Mouse (Mus musculus) brain, adult 2 months (tissue): Measurements from ENCODE around the gene Crcp.

ENCODE experiments used
- DNase-seq: peaks from one replicate; pipeline ENCODE4 v3.0.0; 2011; ENCODE audit warnings: low read depth, low spot score

The Crcp gene

GRCm38 (mm10) chr5:130029142-130029897, at the start of gene Crcp, which contains the start of gene Asl:
TSS of gene Crcp (plus strand) at chr5:130029290.
TSS of gene Asl (minus strand) at chr5:130029247.
- peak; percentile 94 for DNase-seq

GRCm38 (mm10) chr5:129980216-129980615, 48.9 kb upstream of the Crcp start:
- DNase-seq = no peak

GRCm38 (mm10) chr5:129989376-129989775, 39.7 kb upstream of the Crcp start:
- no peak for DNase-seq

- DNase-seq = no peak
Observed at GRCm38 (mm10) chr5:129991898-129992297, 37.2 kb upstream of the Crcp start.

- no peak for DNase-seq
Observed at GRCm38 (mm10) chr5:129993374-129993773, 35.7 kb upstream of the Crcp start.

- no peak for DNase-seq
Observed at GRCm38 (mm10) chr5:129994989-129995388, 34.1 kb upstream of the Crcp start.

DNA sequence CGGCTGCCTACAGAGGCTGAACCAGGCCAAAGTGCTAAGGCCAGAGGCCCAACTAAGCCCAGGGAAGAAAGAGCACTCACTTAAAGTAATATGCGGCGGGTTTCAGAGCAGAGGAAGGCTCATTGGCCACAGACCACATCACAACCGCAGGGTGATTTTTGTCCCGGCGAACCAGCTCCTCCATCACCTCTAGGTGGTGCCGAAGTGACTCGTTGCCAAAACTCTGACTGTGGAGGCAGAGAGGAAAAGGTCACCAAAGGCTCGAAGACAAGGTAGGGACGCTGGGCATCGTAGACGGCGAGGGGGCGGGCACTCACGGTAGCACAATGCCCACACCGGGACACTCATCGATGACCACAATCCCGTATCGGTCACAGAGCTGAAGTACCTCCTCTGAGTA, 31.4 kb upstream of the Crcp start:
- DNase-seq = no peak

- peak; percentile 81 for DNase-seq
Observed at GRCm38 (mm10) chr5:129999097-129999496, 30.0 kb upstream of the Crcp start.

GRCm38 (mm10) chr5:130000735-130001134, 28.4 kb upstream of the Crcp start:
- DNase-seq = no peak

GRCm38 (mm10) chr5:130001356-130001987, 27.6 kb upstream of the Crcp start:
- DNase-seq = no peak

DNA sequence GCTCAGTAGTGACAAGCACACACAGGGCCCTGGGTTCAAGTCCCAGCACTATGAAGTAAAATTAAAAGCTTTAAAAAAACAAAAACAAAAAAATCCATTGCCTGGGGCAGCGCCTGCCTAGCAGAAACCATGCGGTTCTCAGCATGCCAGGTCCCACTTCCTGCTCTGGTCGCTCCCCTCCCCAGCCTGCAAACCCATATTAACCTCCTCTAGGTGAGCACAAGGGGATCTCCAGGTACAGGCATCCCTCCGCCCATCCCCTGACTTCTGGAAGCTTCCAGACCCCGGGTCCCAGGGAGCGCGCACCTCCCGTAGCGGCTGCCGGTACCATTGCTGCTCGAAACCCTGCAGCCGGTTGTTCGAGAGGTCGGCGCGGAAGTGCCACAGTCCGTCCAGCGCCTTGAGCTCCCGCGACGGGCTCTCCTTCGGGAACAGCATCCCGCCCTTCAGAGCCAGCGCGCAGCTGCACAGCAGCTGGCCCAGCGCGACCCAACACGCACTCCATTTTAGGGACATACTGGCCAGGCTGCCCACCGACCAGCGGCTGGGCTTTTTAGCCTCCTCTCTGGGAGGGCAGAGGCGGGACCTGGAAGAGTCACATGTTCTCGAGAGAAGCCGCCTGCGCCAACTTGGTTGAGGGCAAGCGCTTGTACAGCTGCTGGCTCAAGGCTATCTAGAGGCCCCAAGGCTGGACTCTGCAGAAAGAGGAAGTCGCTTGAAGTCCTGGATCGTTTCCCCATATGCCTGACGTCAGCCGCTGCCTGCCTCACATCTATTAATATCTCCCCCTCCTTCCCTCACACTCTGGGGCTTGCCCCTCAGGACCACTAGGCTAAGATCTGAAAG, 26.6 kb upstream of the Crcp start, which contains the start of gene Gusb:
Gene Gusb, minus strand, starts transcription at position 749 of the 846 bp plus-strand sequence.
- peak; percentile 89 for DNase-seq

GRCm38 (mm10) chr5:130003229-130003628, 25.9 kb upstream of the Crcp start:
- DNase-seq = no peak

GRCm38 (mm10) chr5:130007344-130007743, 21.7 kb upstream of the Crcp start:
- DNase-seq = no peak

DNA sequence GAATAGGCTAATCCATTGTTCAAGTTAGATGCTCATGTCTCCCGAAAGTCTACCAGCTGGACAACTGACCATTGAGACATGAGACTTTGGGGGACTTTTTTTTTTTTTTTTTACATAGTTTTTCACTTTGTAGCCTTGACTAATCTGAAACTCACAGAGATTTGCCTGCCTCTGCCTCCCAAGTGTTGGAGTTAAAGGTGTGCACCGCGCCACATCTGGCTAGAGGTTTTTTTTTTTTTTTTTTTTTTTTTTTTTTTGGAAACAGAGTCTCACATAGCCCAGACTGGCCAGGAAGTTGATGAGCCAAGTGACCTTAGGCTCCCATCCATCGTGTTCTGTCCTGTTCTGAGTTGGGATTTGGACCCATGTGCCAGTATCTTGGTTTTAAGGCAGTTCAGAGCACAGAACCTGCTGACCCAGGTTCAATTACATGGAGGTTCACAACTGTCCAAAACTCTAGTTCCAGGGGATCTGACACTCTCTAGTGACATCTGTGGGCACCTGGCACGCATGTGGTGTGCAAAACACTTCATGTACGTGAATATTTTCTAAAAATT, 21.0 kb upstream of the Crcp start:
- DNase-seq = no peak

- no peak for DNase-seq
Observed at GRCm38 (mm10) chr5:130009784-130010183, 19.3 kb upstream of the Crcp start.

DNA sequence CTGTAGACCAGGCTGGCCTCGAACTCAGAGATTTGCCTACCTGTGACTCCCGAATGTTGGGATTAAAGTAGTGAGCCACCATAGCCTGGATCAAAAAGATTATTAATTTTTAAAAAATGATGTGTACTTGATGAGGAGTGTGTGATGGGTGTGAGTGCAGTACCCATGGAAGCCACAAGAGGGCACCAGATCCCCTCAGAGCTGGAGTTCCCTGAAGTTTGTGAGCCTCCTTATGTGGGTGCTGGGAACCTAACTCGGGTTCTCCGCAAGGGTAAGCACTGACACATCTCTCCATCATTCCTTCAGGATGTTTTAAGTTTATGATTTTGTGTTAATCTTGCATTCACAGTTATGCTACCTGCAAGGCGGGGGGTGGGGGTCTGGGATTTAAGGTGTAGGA, 18.1 kb upstream of the Crcp start:
- DNase-seq = no peak

GRCm38 (mm10) chr5:130015104-130015503, 14.0 kb upstream of the Crcp start:
- no peak for DNase-seq

GRCm38 (mm10) chr5:130019461-130019860, 9.6 kb upstream of the Crcp start:
- DNase-seq = no peak

DNA sequence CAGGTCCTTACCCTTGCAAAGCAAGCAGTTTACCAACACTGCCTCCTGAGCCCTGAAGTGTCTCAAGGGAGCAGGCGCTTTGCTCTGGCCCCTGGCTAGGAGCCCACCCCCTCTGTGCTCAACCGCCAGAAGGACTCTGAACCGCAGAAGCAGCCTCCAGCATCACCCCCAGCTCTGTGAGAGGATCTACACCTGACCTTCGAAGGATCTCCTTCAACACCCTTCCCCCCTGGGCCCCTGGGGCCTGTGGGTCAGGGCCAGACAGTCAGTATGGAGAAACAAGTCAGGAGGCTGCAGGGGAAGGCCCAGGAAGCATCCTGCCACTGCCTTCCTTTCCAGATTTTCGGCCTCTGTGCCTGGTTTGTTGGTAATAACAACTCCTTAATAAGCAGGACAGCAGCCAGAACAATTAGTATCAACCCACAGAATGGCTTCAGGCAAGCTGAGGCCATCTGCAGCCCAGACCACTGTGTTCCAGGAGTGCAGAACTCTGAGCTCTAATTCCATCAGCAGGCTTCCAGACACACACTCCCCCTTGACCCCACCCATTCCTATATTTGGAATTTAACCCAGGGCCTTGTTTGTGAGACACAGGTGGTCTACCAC, 7.6 kb upstream of the Crcp start:
- peak; percentile 61 for DNase-seq

GRCm38 (mm10) chr5:130022366-130022765, 6.7 kb upstream of the Crcp start:
- no peak for DNase-seq

DNA sequence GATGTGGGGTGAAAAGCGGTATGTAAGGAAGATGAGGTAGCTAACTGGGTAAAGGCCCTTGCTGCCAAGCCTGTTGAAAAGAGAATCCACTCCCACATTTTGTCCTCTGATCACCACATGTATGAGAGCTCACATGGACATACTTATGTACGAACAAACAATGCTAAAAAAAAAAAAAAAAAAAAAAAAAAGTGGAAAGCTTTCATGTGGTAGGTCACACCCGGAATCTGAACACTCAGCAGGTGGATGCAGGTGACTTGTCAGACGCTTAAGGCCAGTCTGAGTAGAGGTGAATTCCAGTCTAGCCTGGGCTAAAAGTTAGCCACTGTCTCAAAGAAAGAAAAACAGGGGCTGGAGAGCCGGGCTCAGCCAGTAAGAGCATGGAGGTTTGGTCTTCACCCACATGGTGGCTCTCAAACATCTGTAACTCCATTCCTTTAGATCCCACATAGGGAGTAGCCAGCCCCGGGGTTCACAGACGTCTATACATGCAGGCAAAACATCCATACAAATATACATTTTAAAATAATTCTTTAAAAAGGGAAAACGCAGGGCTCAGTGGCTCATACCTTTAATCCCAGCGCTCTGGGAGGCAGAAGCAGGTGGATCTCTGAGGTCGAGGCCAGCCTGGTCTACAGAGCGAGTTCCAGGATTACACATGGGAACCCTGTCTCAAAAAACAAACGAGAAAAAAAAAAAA, 5.9 kb upstream of the Crcp start:
- DNase-seq = no peak
